Mouse (Mus musculus) gastrocnemius, adult 2 months (tissue): ENCODE measurements around the gene Vps50. TPM values are rescaled to one million over a fixed set of nuclear protein-coding genes. Genes with fewer than 3 reads are reported as not detected.
"Not testable (repeated sequence)": the region's sequence is repeated elsewhere in the genome, so short reads cannot be mapped to it uniquely, and the experiment has no call there.

Experiments used
- DNase-seq: peaks from one replicate; pipeline ENCODE4 v3.0.0; 2022
- H3K27ac ChIP-seq: fragments of 200-600 bp; 2 replicates; pipeline ENCODE4 v1.8.1; 2022; ENCODE audit warnings: mild to moderate bottlenecking
- H3K4me3 ChIP-seq: fragments of 200-600 bp; 2 replicates; pipeline ENCODE4 v1.8.1; 2022; ENCODE audit warnings: mild to moderate bottlenecking, moderate library complexity
- CTCF ChIP-seq: fragments of 200-600 bp; IDR thresholded peaks from 2 replicates; pipeline ENCODE4 v1.8.1; 2022; ENCODE audit warnings: antibody characterized with exemption, mild to moderate bottlenecking, moderate library complexity
- intact Hi-C: fragments of 180-260 bp; cut with DNase I; formaldehyde crosslinking; loops from one replicate; pipeline ENCODE4 v1.15.1; 2025
- total RNA-seq, 2 experiments: library from RNA; stranded (reverse); gene quantifications; 2 replicates each; pipeline ENCODE4 v1.2.3; 2021

Vps50 gene
- total RNA-seq, 2 experiments from 2014 or later: 21.1 to 21.8 TPM

- TF ChIP-seq CTCF: no peak
- DNase-seq: no peak
- intact Hi-C loops: no loop called here
- Histone ChIP-seq H3K27ac (no peak overlapping the region), H3K4me3 (no peak overlapping the region)
Observed at GRCm38 (mm10) chr6:3590289-3590904, 92.2 kb downstream of the Vps50 start.

GRCm38 (mm10) chr6:3594246-3594645, 96.1 kb downstream of the Vps50 start:
- intact Hi-C loops: no loop called here
- Histone ChIP-seq H3K4me3 (no peak overlapping the region), H3K27ac (no peak overlapping the region)
- no peak for DNase-seq
- no peak for TF ChIP-seq CTCF

- TF ChIP-seq CTCF: no peak
- intact Hi-C loops: no loop called here
- H3K27ac ChIP-seq: no peak overlapping the region
- H3K4me3 ChIP-seq: no peak overlapping the region
- DNase-seq: no peak
Observed at GRCm38 (mm10) chr6:3612827-3613226, 114.6 kb downstream of the Vps50 start.

GRCm38 (mm10) chr6:3620428-3621387, 122.5 kb downstream of the Vps50 start:
- Histone ChIP-seq H3K27ac (peak overlapping the region; percentile 20), H3K4me3 (peak overlapping the region; percentile 69)
- intact Hi-C loops, DNase-seq: not testable (repeated sequence)
- peak; percentile 55 for TF ChIP-seq CTCF

Other genes with a start within 250 kb of the Vps50 start
- gene Samd9l, start 98.8 kb upstream of the Vps50 start, total RNA-seq: 1 to 10 TPM; 3.2 to 5.0 TPM
- gene Hepacam2, start 84 bp upstream of the Vps50 start, total RNA-seq: under 1 TPM in 1 of 2 experiments, not detected in 1; 0.22 TPM